Mouse (Mus musculus): Measurements from ENCODE around the gene Endog.
"Not testable (repeated sequence)": the region's sequence is repeated elsewhere in the genome, so short reads cannot be mapped to it uniquely, and the experiment has no call there.

DNA sequence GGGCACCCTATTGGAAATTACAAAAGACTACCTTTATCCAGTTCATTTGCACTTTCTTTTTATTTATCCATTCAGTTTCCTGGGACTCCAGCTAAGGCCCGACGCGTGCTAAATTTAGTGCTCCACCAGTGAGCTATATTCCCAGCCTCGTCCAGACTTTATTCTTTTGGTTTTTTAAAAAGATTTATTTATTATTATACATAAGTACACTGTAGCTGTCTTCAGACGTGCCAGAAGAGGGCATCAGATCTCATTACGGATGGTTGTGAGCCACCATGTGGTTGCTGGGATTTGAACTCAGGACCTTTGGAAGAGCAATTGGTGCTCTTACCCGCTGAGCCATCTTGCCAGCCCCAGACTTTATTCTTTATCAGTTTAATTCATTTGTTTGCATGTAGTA lies 7.4 kb downstream of the Endog start:
- not testable (repeated sequence) for TF ChIP-seq POLR2A (IDR thresholded peaks at IDR 0.05; ENCODE audit: low read depth, low read length); CTCF (IDR thresholded peaks at IDR 0.05; ENCODE audit: extremely low read depth, insufficient read depth, insufficient read length, insufficient replicate concordance)

Data from spleen, adult 2 months (tissue).